Mouse (Mus musculus): ENCODE results near the gene Pdss2. TPM values are rescaled to one million over a fixed set of nuclear protein-coding genes. Genes with fewer than 3 reads are reported as not detected.

Gene Pdss2
- total and polyA plus RNA-seq, 2 experiments, result 10.2 to 10.3 TPM

DNA sequence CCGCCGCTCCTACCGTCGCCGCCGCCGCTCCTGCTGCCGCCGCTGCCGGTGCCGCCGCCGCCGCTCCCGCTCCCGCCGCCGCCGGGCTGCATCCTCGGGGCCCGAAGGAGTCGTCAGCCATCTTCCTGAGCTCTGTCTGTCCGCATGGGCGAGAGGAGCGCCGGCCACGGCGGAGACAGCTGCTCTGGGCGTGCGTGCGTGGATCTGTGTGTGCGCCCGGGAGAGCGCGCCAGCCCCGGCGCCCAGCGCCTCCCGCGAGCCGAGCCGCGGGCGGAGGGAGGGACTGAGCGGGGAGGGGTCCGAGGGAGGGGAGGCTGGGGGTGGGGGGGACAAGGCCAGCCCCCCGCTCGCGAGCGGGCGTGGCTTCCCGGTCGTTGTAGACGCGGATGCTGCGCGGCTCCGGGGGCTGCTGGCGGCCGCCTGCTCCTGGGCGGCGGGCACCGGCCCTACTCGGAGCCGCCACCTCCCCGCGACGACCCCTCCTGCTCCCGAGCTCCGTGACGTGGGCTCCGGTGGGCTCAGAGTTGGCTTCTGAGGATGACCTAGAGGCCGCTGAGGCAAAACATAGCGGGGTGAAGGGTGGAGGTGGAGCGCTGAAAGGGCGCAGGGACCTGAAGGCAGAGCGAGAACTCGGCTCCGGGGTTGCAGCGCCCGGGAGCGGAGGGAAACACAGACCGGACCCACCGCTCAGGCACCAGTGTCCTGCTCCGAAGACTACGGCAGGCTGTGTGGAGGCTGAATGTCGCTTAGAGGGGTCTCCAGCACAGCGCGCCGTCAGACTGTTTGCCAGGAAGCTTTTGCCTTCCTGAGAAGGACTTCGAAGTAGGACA, 46.7 kb upstream of the Pdss2 start, which contains the start of the genes Sobp and 9030612E09Rik:
Gene Sobp, minus strand, starts transcription at position 205 of the 830 bp plus-strand sequence.
Gene 9030612E09Rik, plus strand, starts transcription at position 379 of the 830 bp plus-strand sequence.
- 1% methylated on average over 76 of the region's 91 CpGs for WGBS
- H3K79me2 ChIP-seq (ENCODE audit: control insufficient read depth, insufficient read depth, low read length), result no peaks in the 10 kb centered on the region
- no peak within 1 kb of the TSS for H3K27ac ChIP-seq (replicated peaks; ENCODE audit: insufficient read depth, low read depth, low read length)
- no peak for DNase-seq (ENCODE audit: extremely low read depth, low read depth, low spot score)
- no peak for TF ChIP-seq CTCF (IDR thresholded peaks at IDR 0.05; ENCODE audit: low read depth, low read length)
- no peak for TF ChIP-seq POLR2A (IDR thresholded peaks at IDR 0.05; ENCODE audit: extremely low read depth, insufficient read depth, low read length)
- H3K36me3 ChIP-seq (ENCODE audit: control insufficient read depth, insufficient read depth, low read length), result no peaks in the 10 kb centered on the region
- peaks cover 4% of the 10 kb centered on the region for H3K4me1 ChIP-seq (ENCODE audit: control insufficient read depth, insufficient read depth, low read length)
- H3K27me3 ChIP-seq (ENCODE audit: control insufficient read depth, insufficient read depth, low read length), result peaks cover 14% of the 10 kb centered on the region
- H3K9ac ChIP-seq (ENCODE audit: low read depth, low read length), result peak within 1 kb of the TSS; percentile 35; the same call in 1 of the 2 replicates
- peak within 1 kb of the TSS; percentile 56 for H3K4me3 ChIP-seq (ENCODE audit: insufficient read depth, low read depth, low read length)

DNA sequence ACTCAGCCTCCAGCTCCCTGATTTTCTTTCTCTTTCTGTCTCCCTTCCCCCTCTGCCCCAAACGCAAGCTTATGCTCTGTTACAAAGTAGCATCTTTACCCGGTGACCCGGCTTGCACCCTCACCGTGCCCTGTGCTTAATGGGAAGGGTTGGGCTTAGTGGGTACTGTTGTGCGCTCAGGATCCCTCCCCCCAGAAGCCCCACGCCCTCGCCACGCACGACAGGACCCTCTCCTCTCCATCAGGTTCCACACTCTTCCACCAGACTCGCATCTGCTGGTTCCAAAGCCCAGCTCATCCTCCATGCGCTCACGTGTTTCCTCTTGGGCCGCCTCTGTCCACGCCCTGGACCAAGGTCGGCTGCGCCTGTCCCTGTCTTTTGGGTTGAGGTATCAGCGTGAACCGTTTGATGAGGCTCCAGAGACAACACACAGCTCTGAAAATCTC, 46.1 kb upstream of the Pdss2 start:
- Histone ChIP-seq H3K9ac (ENCODE audit: low read depth, low read length) (no peak overlapping the region), H3K4me1 (ENCODE audit: control insufficient read depth, insufficient read depth, low read length) (peaks cover 4% of the 10 kb centered on the region), H3K79me2 (ENCODE audit: control insufficient read depth, insufficient read depth, low read length) (no peaks in the 10 kb centered on the region), H3K27ac (replicated peaks; ENCODE audit: insufficient read depth, low read depth, low read length) (no peak overlapping the region), H3K27me3 (ENCODE audit: control insufficient read depth, insufficient read depth, low read length) (peaks cover 14% of the 10 kb centered on the region), H3K4me3 (ENCODE audit: insufficient read depth, low read depth, low read length) (no peak overlapping the region), H3K36me3 (ENCODE audit: control insufficient read depth, insufficient read depth, low read length) (no peaks in the 10 kb centered on the region)
- TF ChIP-seq POLR2A (IDR thresholded peaks at IDR 0.05; ENCODE audit: extremely low read depth, insufficient read depth, low read length) (no peak), CTCF (IDR thresholded peaks at IDR 0.05; ENCODE audit: low read depth, low read length) (no peak)
- DNase-seq (ENCODE audit: extremely low read depth, low read depth, low spot score), result no peak
- 5% methylated on average over 18 of the region's 18 CpGs for WGBS

DNA sequence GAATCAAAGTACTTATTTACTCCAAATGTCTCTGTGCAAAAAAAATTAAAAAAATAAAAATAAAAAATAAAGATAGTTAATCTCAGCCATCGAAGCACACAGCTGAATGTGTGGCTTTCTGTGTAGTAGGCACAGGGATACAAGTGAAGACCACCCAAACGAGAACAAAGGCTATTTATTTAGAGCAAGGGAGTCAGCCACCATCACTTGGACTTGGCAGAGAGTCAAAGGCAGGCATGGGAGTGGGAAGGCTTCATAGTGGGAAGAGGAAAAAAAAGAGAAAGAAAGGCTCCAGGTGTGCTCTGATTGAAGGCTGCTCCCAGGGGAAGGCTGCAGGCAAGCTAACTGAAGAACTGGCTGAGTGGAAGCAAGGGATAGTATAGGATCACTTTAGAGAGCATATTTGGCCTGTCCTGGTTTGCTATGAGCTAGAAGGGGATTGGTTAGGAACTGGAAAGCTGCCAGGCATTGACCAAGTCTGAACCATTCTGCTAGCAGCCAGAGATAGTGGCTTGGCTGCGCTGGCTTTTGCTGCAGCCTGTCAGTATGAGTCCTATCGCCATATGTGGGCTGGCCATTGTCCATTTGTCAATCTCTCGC, 40.9 kb upstream of the Pdss2 start:
- Histone ChIP-seq H3K4me3 (ENCODE audit: insufficient read depth, low read depth, low read length) (no peak overlapping the region), H3K27me3 (ENCODE audit: control insufficient read depth, insufficient read depth, low read length) (no peaks in the 10 kb centered on the region), H3K79me2 (ENCODE audit: control insufficient read depth, insufficient read depth, low read length) (no peaks in the 10 kb centered on the region), H3K4me1 (ENCODE audit: control insufficient read depth, insufficient read depth, low read length) (no peaks in the 10 kb centered on the region), H3K27ac (replicated peaks; ENCODE audit: insufficient read depth, low read depth, low read length) (no peak overlapping the region), H3K36me3 (ENCODE audit: control insufficient read depth, insufficient read depth, low read length) (no peaks in the 10 kb centered on the region), H3K9ac (ENCODE audit: low read depth, low read length) (no peak overlapping the region)
- 63% methylated on average over 5 of the region's 5 CpGs for WGBS
- TF ChIP-seq POLR2A (IDR thresholded peaks at IDR 0.05; ENCODE audit: extremely low read depth, insufficient read depth, low read length), result no peak
- TF ChIP-seq CTCF (IDR thresholded peaks at IDR 0.05; ENCODE audit: low read depth, low read length), result no peak
- no peak for DNase-seq (ENCODE audit: extremely low read depth, low read depth, low spot score)

DNA sequence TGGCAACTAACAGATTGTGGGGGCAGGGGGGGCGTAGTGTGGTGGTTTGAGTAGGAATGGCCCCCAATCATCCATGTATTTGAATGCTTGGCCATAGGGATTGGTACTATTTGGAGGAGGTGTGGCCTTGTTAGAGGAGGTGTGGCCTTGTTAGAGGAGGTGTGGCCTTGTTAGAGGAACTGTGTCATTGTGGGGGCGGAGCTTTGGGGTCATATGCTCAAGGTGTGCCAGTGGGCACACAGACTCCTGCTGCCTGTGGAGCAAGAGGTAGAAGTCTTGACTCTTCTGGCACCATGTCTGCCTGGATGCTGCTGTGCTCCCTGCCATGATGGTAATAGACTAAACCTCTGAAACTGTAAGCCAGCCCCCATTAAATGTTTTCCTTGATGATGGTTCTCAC, 21.1 kb upstream of the Pdss2 start:
- H3K27me3 ChIP-seq (ENCODE audit: control insufficient read depth, insufficient read depth, low read length), result no peaks in the 10 kb centered on the region
- H3K4me3 ChIP-seq (ENCODE audit: insufficient read depth, low read depth, low read length), result no peak overlapping the region
- no peaks in the 10 kb centered on the region for H3K4me1 ChIP-seq (ENCODE audit: control insufficient read depth, insufficient read depth, low read length)
- no peak for DNase-seq (ENCODE audit: extremely low read depth, low read depth, low spot score)
- H3K36me3 ChIP-seq (ENCODE audit: control insufficient read depth, insufficient read depth, low read length), result no peaks in the 10 kb centered on the region
- H3K27ac ChIP-seq (replicated peaks; ENCODE audit: insufficient read depth, low read depth, low read length), result no peak overlapping the region
- H3K9ac ChIP-seq (ENCODE audit: low read depth, low read length), result no peak overlapping the region
- TF ChIP-seq CTCF (IDR thresholded peaks at IDR 0.05; ENCODE audit: low read depth, low read length), result no peak
- no peak for TF ChIP-seq POLR2A (IDR thresholded peaks at IDR 0.05; ENCODE audit: extremely low read depth, insufficient read depth, low read length)
- 94% methylated on average over 2 of the region's 2 CpGs for WGBS
- H3K79me2 ChIP-seq (ENCODE audit: control insufficient read depth, insufficient read depth, low read length), result no peaks in the 10 kb centered on the region

DNA sequence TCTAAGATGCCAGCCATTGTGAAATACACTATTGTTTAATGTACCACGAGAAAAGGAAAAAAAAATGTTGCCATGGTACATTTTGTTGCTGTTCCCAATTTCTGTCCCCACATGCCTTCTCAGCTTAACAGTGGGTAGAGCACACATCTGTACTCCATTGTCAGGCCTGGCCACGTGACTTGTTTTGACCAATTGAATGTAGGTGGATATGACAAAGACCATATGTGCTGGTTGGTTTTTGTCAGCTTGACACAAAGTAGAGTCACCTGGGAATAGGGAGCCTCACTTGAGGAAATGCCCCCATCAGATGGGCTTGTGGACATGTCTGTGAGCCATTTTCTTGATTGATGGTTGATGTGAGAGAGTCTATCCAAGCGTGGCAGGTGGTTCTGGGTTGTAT, 17.4 kb upstream of the Pdss2 start:
- Histone ChIP-seq H3K27ac (replicated peaks; ENCODE audit: insufficient read depth, low read depth, low read length) (no peak overlapping the region), H3K27me3 (ENCODE audit: control insufficient read depth, insufficient read depth, low read length) (no peaks in the 10 kb centered on the region), H3K9ac (ENCODE audit: low read depth, low read length) (no peak overlapping the region), H3K79me2 (ENCODE audit: control insufficient read depth, insufficient read depth, low read length) (no peaks in the 10 kb centered on the region), H3K4me3 (ENCODE audit: insufficient read depth, low read depth, low read length) (no peak overlapping the region), H3K4me1 (ENCODE audit: control insufficient read depth, insufficient read depth, low read length) (no peaks in the 10 kb centered on the region), H3K36me3 (ENCODE audit: control insufficient read depth, insufficient read depth, low read length) (no peaks in the 10 kb centered on the region)
- no peak for DNase-seq (ENCODE audit: extremely low read depth, low read depth, low spot score)
- no peak for TF ChIP-seq POLR2A (IDR thresholded peaks at IDR 0.05; ENCODE audit: extremely low read depth, insufficient read depth, low read length)
- no peak for TF ChIP-seq CTCF (IDR thresholded peaks at IDR 0.05; ENCODE audit: low read depth, low read length)
- WGBS, result 86% methylated on average over 3 of the region's 3 CpGs

Data from liver, adult 2 months (tissue).